Mouse (Mus musculus): ENCODE measurements around the gene Pou4f2. TPM values are rescaled to one million over a fixed set of nuclear protein-coding genes. Genes with fewer than 3 reads are reported as not detected.

The Pou4f2 gene
- not detected for total RNA-seq (2022)

DNA sequence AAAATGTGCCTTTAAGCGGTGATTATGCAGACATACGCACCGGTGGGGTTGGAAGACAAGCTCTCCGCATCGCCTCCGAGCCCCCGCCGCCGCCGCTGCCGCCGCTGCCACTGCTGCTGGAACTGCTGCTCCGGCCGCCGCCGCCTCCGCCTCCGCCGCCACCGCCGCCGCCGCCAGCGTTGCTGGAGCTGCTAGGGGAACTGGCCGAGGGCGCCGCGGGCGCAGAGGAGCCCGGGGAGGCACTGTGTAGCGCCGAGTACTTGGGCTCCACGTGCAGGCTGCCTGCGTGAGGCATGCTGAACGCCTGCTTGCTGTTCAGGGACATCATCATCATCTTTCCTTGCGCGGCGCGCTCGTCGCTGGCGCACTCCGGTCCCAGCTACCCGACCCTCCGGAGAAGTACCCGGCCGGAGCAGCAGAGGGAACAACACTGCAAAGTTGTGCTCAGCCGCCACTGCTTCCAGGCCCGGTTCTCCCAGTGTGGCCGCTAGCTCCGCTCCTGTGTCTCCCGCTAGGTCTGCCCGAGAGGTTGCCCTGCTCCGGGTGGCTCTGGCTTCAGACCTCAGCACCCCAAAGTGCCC, at the start of gene Pou4f2:
TSS of gene Pou4f2 (minus strand) at position 575 of the 581 bp plus-strand sequence.
- no peak for DNase-seq

DNA sequence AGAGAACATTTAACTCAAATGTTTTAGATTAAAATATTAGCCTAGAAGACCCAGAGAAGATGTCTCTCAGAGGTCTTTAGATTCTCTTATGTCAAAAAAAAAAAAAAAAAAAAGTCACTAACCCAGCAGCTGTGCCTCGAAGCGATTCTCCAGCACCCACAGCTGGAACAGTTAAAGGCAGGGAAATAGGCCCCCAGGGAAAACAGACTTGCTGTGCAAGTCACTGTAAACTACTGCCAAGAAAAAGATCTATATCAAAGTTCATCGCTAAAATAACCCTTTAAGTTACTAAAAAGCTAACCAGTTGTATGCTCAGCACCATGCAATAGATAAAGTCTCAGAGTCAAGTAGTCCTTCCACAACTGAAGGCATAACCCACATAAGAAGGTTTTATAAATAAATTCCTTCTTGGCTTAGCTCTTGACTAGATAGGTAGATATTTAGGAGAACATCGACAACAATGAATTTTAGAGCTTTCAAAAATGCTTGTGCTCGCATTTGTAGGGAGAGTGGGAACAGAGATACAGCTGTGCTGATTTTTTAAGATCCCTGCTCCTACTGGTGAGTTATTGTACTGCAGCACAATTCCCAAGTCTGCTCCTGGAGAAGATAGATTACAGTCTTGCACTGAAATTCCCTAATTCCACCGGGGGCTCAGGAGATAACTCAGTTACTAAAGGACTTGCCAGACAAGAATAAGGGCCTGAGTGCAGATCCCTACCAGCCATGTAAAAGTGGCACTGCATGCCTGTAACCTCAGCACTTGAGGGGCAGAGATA, 40.8 kb upstream of the Pou4f2 start:
- no peak for DNase-seq

DNA sequence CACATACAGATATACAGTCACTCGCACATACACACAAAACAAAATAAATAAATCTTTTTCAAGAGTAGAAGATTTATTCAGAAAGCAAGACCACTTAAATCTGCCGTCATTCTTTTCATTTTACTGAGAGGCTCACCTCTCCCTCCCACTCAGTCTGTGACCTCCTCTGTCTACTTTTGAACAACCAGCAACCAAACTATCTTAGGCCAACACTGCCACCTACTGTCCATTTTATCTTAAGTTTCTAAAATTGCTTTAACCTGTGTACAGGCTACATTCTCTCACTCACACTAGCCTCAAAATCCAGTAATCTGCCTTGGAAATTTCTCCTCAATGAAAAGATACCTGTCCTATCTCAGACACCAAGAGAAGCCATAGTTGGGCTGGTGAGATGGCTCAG, 31.4 kb upstream of the Pou4f2 start:
- no peak for DNase-seq

DNA sequence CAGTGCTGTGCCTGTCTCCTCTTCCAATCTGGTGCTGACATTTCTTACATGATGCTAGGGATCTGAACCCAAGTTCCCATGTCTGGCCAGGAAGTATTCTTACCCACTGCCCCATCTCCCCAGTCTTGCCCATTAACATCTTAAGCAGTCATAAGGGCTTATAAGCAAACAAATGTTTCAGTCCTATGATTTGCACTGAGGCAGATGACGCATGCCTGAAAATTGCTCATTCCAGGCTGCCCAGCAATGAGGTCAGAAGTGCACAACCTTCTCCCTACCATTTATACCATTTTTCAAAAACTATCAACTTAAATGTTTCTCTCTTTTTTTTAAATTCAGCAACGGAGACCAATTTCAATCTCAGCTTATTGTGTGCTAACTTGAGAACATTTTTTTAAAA, 27.5 kb upstream of the Pou4f2 start:
- DNase-seq = no peak

DNA sequence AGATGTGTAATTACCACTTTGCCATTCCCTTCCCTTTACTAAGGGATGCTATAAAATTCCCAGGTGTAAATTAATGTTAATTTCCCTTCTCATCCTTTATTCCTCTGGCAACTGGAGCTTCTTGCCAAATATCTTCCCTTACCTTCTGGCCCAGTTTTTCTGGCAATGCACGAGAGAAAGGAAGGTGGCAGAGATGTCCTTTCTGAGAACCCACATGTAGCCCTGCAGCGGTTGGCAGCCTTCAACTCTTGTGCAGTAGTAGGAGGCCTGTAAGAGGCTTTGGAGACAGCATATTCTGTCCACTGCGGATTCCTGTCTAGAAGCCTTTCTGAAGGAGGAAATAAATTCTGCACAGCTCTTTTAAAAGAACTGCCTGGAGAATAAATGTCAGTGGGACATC, 20.0 kb upstream of the Pou4f2 start:
- no peak for DNase-seq

DNA sequence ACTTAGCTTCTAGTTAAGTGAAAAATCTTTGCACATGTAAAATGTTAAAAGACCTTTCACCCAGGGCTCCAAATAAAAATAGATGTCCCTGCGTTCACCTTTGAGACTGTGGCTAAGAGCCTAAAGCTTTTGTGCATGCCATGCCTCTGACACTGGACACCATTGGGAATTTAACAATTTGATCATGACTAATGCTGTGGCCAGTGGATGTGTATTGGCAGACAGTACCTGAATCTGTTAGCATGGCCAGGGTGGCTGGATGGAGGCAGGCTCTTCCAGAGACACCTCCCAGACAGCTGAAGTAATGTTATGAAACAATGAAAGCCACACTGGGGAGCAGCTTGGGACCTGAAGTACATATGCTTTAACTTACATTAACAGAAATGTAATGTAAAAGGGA, 6.3 kb upstream of the Pou4f2 start:
- no peak for DNase-seq

DNA sequence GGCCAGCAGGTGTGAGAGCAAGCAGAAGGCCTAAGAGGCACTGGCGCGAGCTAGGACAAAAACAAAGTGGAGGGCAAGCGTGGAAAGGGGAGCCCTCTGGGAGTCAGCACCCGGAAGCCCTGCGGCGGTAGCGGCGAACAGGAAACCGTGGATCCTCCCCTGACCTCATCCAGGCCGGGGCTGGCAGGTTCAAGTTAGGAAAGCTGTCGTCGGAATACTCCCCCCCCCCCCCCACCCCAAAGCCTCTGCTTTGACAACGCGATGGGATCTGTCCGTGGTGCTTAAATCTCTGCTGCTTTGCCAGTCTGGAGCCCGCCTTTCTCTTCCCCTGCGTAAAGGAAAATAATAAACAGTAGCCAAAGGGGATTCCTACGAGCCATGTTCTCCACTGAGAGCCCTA, 1.7 kb upstream of the Pou4f2 start:
- no peak for DNase-seq

DNA sequence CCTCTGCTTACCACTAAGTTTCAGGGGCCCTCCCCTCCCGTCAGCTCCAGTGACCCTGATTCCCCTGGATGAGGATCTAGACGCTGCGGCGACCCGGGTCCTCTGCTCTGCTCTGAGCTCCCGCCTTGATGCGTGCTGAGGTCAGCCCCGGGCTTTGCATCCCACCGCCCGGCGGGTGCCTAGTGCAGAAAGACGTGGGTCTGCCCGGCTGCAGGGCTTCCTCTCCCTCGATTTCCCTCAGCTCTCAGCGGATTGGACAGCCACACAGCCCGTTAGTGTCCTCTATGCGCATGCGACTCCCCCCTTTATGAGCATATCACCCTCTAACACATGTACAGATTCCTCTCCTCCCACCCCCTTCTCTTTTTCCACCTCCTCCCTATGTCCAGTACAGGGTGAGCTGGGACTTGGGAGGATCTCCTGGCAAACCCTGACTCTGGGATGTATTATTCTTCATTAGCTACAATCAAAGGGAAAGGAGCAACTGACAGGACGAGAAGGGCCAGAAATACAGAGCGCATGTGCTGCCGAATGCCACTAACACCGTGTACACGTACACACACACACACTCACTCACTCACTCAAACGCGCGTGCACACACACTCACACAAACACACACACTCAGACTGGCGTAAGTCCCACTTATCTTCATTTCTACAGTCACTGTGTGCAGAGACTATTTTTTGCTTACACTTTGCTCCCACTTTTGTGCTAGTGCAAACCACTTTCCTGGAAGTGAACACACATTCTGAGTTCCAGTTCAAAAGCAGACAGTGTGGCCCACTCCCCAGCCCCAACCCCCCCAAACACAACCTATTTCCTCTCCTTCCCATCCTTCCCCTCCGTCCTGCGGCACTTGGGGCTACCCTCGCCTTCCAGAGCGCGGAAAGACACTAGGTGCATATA, 948 bp upstream of the Pou4f2 start:
- no peak for DNase-seq

DNA sequence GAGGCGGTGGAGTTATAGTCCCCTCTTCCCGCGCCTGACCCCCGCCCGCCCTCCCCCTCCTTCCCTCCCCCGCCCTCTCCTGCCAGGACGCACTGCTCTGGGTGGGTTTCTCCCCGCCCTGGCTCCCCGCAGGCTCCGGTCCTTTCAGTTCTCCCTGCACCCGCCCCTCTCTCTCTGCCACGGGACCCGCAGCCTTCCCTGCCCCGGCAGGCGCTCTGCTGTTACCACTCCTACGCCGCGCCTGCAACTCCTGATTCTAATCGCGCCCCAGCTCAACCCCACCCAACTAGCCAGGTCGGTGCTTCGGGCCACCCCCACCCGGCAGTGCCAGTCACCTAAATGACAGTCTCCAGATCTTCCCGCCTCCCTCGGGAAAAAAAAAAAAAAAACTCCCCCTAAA, 216 bp upstream of the Pou4f2 start:
- no peak for DNase-seq

DNA sequence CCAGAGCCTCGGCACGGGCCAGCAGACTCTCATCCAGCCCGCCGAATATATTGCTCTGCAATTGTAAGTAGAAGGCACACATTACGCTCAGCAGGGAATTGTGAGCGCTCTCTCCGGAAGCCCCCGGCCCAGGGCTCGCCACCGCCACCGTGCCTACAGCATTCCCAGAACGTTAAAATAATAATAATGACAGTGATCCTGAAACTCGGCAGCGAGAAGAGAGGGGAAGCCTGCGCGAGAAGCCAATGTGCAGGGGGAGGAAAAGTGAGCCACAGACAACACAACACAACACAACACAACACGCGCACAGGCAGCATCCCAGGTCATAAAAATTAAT, 853 bp downstream of the Pou4f2 start:
- no peak for DNase-seq

DNA sequence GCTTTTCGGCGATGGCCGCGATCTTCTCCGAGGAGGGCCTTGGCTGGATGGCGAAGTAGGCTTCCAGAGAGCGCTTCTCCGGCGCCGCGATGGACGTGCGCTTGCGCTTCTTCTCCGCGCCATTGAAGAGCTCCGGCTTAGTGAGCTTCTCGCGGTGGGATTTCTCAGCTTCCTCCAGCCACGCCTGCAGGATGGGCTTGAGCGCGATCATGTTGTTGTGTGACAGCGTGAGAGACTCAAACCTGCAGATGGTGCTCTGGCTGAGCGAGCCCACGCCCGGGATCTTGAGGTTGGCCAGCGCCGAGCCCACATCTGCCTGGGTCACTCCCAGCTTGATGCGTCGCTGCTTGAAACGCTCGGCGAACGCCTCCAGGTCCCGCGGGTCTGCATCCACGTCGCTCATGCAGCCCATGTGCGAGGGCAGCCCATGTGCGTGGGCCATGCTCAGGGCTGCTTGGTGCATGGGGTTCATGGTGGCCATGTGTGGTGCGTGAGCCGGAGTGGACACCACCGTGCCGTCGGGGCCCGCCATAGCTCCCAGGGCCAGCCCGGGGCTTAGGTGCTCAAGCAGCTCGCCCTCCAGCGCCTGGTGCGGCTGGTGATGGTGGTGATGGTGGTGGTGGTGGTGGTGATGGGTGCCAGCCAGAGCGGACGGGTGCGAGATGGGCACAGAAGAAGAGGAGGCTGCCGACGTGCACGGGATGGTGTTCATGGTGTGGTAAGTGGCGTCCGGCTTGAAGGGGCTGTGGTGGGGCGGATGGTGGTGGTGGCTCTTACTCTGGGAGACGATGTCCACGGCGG, 1.4 kb downstream of the Pou4f2 start:
- DNase-seq = no peak

DNA sequence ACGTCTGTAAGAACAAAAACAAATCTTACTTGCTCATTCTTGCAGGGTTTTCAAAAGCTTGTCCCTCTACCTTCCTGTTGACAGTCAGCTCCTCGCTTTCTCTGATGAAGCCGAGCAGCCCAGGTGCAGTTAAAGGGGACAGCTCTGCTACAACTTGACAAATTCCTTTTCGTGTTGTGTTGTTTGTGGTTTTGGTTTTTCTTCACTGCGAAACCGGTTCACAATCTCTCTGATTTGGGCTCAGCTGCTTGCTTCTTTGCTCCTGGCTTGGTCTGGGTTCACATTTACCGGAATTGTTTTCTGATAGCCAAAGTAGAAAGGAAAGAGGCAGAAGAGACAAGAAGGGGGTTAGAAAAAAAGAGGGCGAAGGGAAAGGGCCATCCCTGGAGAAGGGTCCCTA, 2.1 kb downstream of the Pou4f2 start:
- DNase-seq = no peak

DNA sequence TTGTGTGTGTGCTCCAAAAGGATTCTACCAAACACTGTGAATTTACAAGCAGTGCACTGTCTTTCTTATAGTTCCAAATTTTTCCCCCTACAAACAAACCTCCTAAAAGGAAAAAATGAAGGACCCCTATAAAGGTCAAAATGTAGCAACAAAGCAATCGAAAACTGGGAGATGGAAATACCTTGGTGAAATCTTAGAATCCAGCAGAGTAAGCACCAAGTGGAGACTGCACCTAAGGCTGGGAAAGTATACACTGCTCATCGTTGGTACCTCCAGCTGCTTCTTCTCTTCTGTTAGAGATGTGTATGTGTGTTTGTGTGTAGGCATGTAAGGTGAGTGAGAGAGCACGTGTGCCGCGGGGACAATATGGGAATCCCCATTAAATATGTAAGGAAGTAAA, 3.1 kb downstream of the Pou4f2 start:
- no peak for DNase-seq

DNA sequence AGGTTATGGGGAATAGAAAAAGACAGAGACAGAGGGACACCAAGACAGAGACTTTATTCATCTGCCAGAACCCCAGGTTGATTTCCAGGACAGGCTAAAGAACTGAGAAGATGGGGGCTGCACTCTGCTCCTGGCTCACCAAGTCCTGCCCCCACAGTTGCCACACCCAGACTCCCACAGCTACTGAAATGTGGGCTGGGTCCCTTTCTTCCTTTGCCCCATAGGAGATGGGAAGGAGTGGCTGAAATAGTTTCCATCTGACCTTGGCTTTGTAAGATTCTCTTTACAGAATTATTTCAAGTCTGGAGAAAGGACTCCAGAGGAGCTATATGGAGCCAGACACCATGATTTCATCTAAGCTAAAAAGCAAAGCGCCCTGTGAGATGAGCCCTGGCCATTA, 4.0 kb downstream of the Pou4f2 start:
- no peak for DNase-seq

DNA sequence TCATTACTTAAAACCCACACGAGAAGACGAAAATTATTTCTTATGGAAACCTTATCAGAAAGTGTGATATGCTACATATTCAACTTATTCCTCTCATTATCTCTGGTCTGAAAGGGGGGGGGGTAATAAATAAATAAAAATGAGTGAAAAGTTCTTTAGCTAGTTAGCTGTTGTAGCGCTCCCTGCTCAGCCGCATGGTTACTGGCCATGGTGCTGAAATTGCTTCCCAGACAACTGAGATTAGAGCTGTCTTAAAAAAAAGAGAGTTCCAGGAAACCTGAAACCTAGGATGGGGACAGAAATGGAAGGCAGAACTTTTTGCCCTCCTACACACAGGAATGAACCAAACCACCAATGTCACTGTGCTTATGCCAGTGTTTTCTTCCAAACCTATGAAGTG, 5.1 kb downstream of the Pou4f2 start:
- no peak for DNase-seq

DNA sequence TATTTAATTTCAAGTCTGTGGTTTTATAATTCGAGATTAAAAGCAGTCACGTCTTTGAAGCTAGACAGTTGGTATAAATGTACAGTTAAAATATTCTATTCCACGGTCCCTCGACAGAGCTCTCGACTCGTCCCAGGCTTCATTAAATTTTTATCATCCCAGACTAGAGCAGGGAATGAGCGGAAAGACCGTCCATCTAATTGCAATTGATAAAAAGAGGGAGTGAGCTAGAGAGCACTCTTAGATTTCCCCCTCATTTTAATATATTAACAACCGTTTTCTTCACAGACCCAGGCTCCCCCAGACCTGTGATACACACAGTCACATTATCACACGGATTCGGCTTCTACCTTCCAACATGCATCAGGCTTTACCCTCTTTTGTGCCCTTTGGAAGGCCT, 8.3 kb downstream of the Pou4f2 start:
- DNase-seq = no peak

DNA sequence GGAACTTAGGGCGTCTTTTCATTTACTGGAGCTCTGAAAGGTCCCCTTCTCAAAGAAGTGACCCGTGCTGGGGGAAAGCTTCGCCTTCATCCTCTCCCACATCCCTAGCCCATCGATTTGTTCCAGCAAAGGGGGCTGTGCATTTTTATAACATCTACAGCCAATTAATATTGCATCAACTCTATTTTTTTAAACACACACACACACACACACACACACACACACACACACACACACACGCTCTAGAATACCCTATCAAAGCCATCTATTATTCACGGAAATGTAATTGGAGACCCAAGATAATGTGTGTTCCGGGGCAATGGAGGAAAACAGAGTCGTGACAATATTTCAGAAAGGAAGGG, 8.7 kb downstream of the Pou4f2 start:
- no peak for DNase-seq

DNA sequence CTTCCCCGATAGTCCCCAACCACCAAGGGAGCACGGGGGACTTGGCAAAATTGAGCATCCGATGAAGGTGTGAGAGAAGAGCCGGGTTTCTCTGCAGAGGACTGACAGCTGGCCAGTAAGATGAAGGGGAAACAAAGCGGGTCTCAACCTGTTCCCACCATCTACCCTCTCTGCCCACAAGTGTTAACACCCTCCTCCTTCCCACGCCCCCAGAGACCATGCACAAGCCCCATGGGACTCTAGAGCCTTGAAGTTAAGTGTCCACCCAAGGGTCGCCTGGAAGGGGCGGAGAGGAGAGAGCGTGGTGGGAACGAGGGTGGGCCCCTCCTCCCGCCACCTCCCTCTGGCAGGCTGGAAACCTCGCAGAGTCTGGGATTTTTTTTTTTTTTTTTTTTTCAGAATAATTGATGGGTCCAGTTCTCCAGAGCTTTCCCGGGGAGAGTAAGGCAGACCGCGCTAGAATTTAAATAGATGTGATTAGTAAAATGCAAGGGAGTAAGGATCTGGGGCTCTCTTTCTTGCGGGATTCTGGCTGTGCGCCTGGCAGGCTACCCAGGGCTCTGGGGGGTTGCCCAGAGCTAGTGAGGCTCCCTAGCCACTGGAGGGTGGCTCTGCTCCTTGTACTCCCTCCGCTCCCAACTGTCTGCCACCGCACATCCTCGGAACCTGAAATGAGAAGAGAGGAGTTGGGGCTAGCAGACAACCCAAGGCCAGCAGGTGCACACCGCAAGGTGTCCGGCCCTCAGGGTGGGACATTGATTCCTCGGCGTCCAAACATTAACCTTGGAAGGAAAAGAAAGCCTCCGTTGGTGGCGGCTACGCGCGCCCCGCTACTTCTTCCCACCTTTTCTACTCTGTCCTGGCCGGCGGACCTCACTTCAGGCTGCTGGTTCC, 9.3 kb downstream of the Pou4f2 start:
- DNase-seq = no peak

DNA sequence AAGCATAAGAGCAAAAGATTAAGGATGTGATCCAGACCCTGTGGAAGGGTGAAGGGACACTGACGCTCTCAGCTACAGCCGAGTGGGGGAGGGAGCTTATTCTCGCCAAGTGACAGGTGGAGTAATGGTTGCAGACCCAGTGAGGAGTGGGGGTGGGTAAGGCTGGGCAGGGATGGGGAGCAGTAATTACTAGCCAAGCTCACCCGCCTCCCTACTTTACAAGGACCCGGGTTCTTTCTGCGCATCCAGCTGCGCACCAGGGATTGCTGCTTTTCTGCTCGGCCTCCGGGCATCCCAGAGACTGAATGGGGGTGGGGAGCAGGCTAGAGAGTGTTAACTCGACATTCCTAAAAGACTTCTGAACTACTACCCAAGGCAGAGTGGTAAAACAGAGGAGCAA, 10.0 kb downstream of the Pou4f2 start:
- DNase-seq = no peak

DNA sequence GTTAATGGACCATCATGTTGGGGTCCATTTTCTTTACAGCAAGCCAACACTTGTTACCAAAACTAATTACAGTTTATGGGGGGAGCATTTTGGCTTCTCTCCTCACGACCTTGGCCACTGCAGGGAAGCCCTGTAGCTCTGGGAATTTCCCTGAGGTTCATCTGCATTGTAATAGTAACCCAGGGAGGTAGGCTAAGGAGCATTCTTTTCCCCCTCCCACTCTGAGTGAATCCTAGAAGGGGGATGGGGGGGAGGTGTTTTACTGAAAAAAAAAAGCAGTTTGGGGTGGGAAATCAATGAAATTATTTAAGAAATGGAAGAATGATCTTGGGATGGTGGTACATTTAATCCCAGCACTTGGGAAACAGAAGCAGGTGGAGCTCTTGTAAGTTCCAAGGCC, 12.5 kb downstream of the Pou4f2 start:
- DNase-seq = no peak

DNA sequence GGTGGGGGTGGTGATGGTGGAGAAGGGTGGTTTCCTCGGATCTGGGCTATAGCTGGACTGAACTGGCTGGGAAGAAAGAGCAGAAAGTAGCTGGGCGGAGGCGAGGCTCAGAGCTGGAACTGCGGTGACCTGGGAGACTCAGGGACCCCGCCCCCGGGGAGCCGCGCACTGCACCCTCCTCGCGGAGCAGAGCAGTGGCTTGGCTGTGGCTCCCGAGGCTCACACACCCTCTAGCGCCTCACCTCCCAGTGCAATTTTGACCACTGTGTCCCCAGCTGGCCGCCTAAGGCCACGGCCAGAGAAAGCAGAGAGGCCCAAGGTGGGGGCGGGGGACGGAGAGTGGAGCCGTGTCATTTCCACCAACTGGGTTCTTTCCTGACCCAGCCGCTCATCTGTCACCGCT, 16.3 kb downstream of the Pou4f2 start:
- no peak for DNase-seq

DNA sequence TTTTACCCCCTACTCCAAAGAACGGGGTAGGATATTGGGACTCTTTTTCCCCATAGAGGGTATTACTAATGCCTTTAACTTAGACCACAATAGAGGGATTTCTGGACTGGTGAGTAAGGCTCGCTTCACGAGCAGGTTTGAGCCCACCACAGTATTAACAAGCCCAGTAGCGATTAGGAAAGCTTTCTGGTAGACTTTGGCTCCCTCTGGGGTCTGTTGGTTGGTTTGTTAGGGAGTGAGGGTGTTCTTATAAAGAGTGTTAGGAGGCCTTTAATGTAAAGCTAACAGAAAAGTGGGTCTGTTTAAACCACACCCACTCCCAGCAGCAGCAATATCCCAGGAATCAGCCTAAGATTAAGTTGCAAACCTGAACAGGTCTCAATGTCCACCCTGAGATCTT, 17.2 kb downstream of the Pou4f2 start:
- no peak for DNase-seq
